Mouse (Mus musculus) retina, adult 2 months (tissue): ENCODE measurements around the gene Myh9.

Experiments used
- DNase-seq: peaks from one replicate; pipeline ENCODE4 v3.0.0-alpha.2; 2012; ENCODE audit warnings: low read depth, low spot score

Myh9 gene

DNA sequence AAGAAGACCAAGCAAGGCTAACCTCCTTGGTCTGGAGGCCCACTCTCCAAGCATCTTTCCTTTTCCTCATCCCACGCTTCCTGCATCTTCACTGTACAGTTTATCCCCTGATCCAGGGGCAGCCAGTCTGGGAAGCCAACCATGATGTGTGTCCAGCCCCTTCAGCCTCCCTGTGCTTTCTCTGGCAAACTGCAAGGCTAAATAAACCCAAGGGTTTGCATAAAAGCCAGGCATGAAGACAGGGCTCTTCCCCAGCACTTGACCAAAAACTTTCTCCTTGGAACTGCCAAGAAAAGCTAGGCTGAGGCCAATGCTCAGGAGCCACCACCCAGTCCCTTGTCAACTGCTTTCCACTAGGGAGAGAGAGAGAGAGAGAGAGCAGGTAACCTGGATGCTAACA lies 32.5 kb downstream of the Myh9 start:
- DNase-seq: no peak

DNA sequence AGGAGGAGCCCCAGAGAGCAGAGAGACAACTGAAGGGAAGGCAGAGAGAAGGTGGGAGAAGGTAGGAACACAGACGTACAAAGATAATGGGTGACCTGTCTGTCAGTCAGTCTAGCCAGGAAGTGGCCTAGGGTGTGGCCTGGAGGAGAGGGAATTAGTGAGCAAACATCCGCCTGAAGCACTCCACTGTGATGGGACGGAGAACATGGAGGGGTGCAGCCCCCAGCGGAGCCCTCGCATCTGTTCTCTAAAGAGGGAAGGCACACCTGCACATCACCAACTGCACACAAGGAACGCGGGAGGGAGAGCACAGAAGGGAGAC lies 34.8 kb downstream of the Myh9 start:
- no peak for DNase-seq

DNA sequence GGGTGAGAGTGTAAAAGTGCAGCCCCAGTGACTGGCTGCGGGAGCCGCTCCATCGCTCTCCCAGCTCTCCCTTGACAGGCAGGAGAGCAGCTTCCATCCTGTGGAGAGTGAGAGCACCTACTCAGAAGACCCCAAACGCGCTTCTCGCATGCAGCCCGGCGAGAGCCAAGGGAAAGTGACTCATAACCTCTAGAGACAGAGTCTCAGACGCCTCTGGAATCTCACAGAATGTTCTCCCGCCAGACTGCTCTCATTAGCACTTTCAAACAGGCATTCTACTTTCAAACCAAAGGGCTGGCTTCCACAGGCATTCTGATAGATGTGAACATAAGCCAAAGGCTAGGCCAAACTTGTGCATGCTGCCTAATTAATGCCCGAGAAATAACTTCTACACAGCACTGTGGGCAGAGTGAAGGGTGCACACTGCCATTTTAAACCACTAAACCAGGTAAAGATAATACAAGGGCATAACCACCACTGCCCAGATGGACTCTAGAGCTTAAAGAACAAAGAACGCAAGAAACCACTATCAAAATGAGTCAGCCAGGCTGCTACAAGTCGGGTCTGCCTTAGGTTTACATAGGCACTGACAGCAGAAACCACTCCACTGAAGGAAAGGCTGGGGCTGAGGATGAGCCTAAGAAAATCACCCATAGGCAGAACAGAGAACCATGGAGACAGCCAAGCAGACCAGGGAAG lies 35.3 kb downstream of the Myh9 start:
- no peak for DNase-seq

DNA sequence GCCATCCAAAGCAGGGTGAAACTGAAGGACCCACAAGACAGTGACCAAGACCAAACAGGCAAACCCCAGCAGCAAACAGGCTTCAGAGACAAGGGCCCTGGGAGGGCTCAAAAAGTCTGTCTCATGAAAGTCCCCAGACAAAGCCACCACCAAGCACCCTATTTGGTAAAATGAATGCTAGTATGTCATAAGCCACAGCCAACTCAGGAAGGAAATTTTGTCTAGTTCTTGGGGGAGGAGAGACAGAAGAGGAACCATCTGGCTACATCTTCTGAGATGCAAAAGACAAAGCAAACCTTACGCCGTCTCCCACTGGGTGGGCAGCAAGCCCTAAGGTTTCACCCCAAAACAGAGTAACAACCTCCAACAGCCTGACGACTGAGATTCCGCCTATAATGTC lies 36.3 kb downstream of the Myh9 start:
- no peak for DNase-seq

DNA sequence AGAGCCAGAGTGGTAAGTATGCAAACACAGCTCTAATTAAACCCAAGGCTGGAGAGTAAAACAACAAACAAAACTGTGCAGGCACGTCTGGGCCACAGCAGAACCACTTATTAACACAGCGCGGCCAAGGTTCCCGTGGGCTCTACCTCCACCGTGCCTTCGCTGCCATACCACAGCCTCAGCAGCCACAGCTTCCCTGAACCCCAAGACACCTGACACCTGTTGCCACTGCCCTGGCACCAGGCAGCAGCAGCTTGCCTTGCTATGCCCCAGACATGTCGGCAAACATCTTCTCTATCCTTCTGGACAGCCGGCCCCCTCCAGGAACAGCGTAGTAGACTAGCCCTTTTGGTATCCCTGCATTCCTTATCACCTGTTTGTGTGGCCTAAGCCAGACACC lies 37.0 kb downstream of the Myh9 start:
- no peak for DNase-seq

DNA sequence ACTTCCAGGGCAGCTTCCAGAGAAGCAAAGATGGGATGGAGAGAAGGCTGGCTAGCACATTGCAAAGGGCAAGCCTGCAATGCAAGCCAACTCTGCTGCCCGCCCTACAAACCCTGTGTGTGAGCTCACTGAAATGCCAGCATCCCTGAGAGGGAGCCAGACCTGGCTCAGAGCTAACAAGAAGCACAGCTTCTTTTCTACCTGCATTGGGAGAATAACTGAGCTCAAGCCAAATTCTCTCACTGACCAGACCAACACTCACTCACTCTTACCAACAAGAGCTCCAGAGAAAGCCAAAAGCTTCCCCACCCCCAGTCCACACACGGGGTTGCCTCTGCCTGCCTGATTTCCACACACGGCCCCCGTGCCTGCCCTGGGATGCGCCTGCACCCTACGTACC lies 37.5 kb downstream of the Myh9 start:
- DNase-seq: no peak

DNA sequence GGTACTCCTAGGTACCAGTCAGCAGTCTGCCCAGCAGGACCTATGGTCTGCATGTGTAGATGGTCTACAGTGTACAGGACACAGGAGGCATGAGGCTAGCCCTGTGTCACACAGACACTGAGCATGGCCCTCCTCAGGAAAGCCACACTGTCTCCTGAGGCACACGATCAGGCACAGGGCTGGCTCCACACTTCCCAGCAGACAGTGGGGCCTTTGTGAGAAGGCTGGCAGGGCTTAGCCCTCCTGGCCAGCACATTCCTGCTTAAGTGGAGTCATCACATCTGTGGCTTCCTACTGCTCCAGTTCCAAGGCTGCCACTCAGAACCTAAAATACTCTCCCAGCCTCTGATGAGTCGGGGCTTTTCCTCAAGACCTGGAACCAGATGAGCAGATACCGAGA lies 38.2 kb downstream of the Myh9 start:
- DNase-seq: no peak

DNA sequence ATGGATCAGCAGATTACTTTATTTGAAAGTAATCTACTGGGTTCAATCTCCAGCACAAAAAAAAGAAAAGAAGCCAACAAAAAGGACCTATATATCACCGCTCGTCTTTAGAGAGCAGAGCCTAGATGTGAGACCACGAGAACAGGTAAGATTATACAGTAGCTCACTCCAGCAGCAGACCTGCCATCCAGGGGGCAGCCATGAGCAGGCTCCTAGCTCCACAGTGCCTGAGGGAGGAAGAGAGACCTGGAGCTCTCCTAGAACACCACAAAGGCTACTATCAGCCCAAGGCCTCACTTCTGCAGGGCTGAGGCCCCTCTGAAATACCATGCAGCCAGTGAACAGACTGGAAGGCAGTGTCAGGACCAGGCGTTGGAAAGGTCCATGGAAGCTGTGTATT lies 39.0 kb downstream of the Myh9 start:
- DNase-seq: no peak

DNA sequence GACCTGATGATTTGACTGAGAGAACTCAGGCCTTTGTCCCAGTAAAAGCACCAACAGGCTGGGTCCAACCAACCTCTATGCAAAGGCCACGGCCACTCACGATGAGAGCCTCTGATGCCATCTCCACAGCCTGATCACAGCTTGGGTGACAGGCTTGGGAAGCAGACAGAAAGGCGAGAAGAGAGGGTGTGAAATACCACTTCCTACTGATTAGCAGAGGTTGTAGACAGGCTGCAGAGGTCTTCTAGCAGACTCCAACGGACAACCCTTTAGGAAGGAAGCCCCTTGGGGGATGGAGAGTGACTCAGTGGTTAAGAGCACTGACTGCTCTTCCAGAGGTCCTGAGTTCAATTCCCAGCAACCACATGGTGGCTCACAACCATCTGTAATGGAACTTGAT lies 40.8 kb downstream of the Myh9 start:
- DNase-seq: no peak

DNA sequence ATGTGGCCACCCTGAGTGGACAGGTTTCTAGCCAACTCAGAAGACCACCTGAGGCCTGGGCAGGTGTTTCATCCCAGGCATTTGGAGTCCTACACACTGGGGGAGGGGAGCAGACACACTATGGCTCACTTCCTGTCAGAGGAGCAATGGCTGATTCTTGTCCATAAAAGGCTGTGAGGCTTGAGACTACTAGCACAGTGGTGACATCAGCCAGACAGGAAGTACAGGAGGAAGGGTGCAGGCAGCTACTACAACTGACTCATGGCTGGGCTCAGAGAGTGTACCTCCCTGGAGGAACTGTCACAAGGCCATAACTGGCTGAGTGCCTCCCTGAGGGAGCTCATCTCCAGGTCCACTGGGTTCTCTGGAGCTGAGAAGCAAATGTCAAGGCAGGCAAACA lies 41.5 kb downstream of the Myh9 start:
- no peak for DNase-seq

DNA sequence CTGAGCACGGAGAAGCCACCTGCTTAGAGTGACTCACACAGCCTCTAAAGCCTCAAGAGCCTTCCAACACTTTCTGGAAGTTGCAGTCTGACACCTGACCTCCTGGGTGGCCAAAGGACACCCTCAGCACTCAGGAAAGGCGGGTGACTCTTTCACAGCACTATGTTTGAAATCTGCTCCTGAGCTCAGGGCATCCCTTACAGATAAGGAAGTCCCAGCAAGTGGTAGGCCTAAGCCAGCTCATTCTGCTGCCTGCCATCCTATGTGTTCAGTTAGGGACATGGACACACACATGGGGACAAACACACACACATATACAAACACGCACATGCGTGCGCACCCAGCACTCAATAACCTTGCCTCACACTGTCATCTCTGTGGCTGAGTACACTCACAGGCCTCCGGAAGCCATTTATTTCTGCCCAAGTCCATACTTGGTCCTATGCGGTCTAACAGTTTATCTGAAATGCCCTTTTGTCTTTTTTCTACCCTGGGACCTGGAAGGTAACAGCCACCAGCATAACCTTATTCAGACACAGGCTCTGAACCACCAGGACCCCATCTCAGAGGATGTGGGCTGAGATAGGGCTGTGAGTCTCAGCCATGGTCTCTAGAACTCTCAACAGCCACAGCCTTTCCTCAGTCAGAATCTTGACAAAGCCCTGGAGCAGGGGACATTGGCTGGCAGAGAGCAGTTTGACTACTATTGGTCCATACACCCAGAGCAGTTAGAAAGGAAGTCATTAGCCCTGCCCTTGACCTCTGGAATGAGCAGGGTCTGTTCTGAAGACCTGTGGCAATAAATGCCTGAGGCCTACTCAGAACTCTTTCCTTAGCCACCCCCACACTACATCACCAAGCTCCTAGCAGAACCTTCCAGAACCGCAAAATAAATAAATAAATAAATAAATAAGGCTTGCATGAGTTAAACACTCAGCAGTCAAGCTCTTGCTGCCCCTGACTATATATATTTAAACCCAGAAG lies 42.2 kb downstream of the Myh9 start:
- no peak for DNase-seq

DNA sequence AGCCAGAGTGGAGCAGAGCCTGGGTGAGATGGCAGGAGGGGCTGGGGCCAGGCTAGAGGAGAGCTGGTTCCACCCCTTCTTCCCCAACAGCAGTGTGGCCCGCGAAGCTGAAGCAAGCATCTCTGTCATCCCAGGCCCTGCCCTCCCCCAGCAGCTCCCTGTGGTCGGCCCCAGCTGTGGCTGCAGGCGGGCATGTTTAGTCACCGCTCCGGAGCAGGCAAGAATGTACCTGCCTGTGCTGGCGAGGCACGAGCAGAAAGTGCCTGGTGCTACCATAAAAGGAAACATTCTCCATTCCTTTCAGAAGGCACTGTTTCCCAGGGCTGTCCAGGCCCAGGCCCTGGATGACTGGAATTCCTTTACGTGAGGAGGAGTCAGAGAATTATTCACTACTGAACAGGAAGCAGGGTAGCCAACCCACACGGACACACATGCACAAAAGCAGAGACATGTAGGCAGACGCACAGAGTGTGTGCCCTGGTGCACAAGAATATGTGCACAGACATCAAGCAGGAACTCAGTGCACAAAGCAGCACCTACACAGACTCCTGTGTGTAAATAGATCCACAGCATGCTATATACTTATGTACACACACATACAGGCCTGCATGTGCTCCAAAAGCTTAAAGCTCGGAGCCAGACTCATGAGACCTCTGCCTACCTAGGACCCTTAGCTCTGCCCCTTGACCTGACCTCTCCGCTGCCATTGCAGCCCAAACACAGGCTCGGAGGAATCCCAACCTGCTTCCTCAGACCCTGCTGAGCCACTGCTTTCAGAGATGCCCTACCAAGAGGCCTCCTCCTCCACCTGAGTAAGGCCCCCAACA lies 43.1 kb downstream of the Myh9 start:
- no peak for DNase-seq

DNA sequence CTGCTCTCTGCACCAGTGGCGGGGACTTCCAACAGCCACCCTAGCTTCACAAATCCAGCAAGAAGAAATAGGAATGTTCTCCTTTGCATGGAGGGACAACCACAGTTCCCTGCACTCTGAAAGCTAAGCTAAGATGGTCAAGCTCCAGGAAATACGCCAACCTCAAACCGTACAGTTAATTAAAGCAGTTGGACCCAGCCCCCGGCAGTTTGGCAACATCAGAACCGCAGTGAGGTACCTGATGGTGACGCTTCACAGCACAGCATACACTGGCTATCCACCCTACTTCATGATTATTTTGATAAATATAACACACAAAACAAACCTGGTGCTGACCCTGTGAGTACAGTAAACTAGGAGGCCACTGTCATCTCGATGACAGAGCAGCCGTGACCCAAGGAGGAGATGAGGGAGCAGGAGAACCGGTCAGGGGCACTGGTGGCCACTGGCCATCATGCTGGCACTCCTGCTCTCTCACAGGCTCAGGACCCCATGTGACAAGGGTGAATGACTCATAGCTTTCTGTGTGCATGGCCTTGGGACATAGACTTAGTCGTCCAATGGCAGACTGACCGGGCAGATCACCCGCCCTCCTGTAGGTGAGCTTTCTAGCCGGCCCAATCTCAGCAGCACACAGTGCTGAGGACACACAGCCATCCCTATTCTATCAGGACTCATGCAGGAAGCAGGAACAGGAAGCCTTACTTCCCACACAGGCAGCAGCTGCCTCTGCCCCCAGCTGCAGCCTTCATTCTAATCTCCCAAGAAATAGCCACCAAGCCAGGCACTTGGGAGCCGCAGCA lies 44.2 kb downstream of the Myh9 start:
- no peak for DNase-seq

DNA sequence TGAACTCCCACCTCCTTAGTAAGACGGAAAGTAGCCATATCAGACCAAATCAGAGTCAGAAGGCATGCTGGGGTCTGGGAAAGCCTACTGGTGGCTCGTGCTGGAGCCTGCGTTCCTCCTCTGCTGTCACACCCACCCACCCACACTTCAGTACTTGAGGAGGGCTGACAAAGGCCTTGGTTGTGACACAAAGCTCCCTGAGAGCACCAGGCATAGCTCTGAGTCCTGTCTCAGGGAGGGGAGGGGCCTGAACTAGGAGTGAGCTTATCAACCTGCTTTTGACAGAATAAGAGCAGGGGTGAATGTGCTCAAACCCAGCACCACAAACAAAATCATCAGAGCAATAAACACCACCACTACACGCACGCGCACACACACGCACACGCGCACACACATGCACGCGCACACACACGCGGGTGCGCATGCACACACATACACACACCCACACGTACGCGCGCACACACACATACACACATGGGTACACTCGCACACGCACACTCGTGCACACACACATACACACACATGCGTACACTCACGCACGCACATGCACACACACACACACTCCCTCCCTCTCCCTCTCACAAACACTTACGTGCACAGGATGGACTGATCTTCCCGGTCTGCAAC lies 45.5 kb downstream of the Myh9 start:
- DNase-seq: no peak

DNA sequence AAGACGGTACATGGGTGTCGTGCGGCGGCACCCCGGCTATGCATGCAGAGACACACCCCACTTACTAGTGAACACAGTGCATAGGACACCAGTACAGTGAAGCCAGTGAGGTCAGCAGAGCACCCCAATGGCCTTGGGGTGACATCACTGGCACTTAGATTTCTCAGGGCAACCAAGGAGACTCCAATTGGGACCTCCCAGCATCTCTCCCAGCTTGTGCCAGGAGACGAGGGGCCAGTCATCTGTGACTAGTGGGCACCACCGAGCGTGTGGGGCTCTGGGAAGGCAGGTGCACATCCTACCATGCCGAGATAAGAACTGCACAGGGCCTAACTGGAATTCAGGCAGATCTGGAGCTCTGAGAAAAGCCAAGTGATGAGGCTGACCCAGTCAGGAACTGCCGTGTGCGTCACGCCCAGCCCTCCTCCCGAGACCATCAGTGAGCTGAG lies 47.0 kb downstream of the Myh9 start:
- DNase-seq: no peak

DNA sequence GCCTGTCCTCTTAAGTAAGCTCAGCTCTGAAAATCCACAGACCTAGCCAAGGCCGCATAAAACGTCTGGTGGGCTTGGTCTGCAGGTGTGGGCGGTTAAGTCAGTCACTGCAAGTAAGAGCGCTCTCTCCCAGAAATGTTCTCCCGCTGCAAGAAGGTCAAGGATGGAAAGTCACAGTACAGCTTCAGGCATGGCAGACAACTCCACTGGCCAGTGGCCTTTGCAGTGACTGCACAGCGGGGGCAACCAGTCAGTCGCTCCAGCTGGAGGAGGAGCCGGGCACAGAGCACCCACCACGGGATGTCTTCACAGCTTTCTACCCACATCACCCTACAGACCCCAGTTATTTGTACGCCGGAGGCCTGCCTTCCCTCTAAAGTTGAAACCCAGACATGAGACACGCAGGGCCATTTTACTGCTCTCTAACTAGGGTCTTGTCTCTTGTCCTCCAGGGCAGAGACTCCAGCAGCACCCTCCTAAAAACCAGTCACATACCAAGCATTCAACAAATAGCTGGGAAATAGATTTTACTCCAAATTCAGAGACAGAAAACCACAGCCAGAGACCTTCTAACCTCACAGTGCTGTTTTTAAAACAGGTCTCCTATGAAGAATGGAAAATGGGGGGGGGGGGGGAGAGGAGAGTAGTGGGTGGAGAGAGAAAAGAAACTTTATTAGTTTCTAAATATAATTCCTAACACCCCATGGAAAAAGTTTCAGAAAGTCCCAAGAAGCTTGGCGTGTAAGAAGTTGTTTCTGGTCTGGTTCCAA lies 47.7 kb downstream of the Myh9 start:
- no peak for DNase-seq

DNA sequence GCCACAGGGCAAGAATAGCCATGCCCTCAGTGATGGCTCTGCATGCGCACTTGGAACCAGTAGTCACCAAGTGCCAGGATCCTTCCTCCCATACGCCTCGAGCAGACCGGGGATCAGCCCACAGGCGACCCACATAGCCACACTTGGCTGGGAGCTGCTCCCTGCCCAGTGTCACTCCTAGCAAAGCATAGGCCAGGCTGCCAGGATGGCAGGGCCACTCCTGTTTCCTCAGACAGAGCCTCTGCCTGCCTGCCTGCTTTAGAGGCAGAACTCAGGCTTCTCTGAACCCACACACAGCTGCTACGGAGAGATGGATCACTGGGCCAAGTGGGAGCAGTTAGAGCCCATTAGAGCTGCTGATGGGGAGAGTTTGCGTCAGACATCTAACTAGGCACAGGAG lies 48.4 kb downstream of the Myh9 start:
- DNase-seq: no peak

DNA sequence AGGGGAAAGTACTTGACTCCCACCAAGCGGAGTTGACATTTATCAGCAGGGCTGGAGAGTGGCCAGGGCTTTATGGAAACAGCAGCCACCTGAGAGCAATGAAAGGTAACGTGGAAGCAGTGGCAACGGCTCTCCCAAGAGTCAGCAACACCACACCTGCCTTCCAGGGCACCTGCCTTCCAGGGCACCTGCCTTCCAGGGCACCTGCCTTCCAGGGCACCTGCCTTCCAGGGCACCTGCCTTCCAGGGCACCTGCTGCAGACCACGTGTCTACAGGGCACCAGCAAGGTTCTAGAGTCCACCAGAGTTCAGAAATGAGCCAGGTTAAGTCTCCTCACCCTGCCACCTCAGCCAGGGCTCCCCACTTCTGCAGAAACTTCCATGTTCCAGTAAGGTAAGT lies 48.9 kb downstream of the Myh9 start:
- DNase-seq: no peak

DNA sequence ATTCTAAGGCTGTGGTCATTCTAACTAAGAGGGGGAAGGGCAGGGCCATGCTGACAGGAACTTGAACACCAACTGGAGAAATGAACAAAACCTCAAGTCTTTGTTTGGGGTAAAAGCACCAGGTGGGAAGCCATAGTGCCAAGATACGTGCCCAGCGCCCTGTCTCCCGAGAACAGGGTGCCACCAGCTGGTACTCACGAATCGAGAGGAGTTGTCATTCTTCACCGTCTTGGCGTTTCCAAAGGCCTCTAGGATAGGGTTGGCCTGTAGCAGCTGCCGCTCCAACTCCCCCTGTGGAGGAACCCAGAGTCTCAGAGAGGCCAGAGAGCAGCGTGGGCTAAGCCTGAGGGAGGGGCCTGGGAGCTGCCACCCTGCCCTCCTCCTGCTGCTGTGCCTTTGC lies 49.9 kb downstream of the Myh9 start:
- no peak for DNase-seq
